Mouse (Mus musculus) midbrain, embryonic 12.5 days (tissue): ENCODE data around the gene Krt79. TPM values are rescaled to one million over a fixed set of nuclear protein-coding genes. Genes with fewer than 3 reads are reported as not detected.

Experiments used
- ATAC-seq: fragments of 200-750 bp; cut with Nextera tagmentation; 2 replicates; pipeline ENCODE4 v1.8.0; 2017; ENCODE audit warnings: low read depth, moderate TSS enrichment, moderate library complexity; ENCODE audit not compliant: low FRiP score
- H3K27ac ChIP-seq: fragments of 300-500 bp; sonication (generic); replicated peaks from 2 replicates; pipeline ENCODE4 v1.5.1; 2016; ENCODE audit warnings: mild to moderate bottlenecking
- H3K27me3 ChIP-seq: fragments of 300-500 bp; sonication (generic); 2 replicates; pipeline ENCODE4 v1.6.1; 2016; ENCODE audit warnings: mild to moderate bottlenecking
- H3K36me3 ChIP-seq: fragments of 300-500 bp; sonication (generic); 2 replicates; pipeline ENCODE4 v1.6.1; 2016
- H3K4me1 ChIP-seq: fragments of 300-500 bp; sonication (generic); 2 replicates; pipeline ENCODE4 v1.6.1; 2016
- H3K4me2 ChIP-seq: fragments of 300-500 bp; sonication (generic); replicated peaks from 2 replicates; pipeline ENCODE4 v1.6.1; 2016; ENCODE audit warnings: mild to moderate bottlenecking, moderate library complexity
- H3K4me3 ChIP-seq: fragments of 300-500 bp; sonication (generic); 2 replicates; pipeline ENCODE4 v1.5.1; 2016; ENCODE audit warnings: mild to moderate bottlenecking
- H3K9ac ChIP-seq: fragments of 300-500 bp; sonication (generic); replicated peaks from 2 replicates; pipeline ENCODE4 v1.6.1; 2016; ENCODE audit warnings: mild to moderate bottlenecking, moderate library complexity
- H3K9me3 ChIP-seq: fragments of 300-500 bp; sonication (generic); 2 replicates; pipeline ENCODE4 v1.6.1; 2016; ENCODE audit warnings: mild to moderate bottlenecking
- WGBS: fragments of 180-500 bp; shearing (Covaris S2); methylation state at CpG from one replicate; pipeline ENCODE4 v1.1.7; 2016; 5-methylcytosine and 5-hydroxymethylcytosine counted together
- polyA plus RNA-seq: library from polyadenylated mRNA; unstranded; fragments of >200 nt; fragmentation: Nextera tagmentation; extraction: Ambion mirVana; gene quantifications from 2 replicates; pipeline ENCODE4 v1.2.1, GENCODE M21; 2016

The Krt79 gene
- polyA plus RNA-seq, 1 experiment from 2014 or later: 0.27 TPM

DNA sequence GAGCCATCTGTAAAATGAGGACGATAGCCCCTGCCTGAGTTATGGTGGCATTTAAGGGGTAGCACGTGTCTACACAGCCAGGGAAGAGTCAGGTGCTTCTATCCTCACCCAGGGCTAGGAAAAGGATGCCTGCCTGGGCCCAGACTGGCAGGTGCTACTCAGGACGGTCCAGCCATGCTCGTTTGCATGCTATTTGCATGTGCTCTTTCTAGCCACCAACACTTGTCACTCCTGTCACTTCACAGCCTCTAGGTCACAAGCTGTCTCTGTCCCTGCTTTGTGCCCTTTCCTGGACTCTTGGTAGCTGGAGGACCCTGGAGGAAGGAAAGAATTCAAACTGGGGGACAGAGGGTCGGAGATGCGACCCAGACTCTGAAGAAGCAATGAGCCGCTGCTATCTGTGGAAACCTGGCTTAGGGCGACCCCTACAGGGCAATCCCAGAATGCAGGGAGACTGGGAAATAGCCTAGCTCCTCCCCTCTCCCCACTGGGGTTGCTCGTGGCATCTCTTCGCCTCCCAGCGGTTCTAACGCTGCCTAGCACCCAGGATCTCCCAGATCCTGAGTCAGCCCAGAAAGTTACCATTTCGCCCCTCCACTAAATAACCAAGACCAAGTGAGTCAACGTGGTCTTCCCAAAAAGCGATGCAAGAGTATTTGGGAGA, 33.4 kb upstream of the Krt79 start:
- peak; percentile 53; the same call in 1 of the 2 replicates for ATAC-seq

GRCm38 (mm10) chr15:101970536-101970935, 30.4 kb upstream of the Krt79 start:
- no peak overlapping the region for H3K4me2 ChIP-seq
- peaks cover 18% of the 10 kb centered on the region for H3K27me3 ChIP-seq
- no peaks in the 10 kb centered on the region for H3K36me3 ChIP-seq
- 1% methylated on average over 3 of the region's 6 CpGs for WGBS
- H3K9ac ChIP-seq: no peak overlapping the region
- H3K4me1 ChIP-seq: peaks cover 6% of the 10 kb centered on the region; the same call in 1 of the 2 replicates
- no peak overlapping the region for H3K27ac ChIP-seq
- no peaks in the 10 kb centered on the region for H3K9me3 ChIP-seq
- ATAC-seq: peak; percentile 39; the same call in 1 of the 2 replicates
- H3K4me3 ChIP-seq: no peak overlapping the region

More for the DNA sequence above, 33.4 kb upstream of the Krt79 start:
- 13% methylated on average over 15 of the region's 15 CpGs for WGBS
- Histone ChIP-seq H3K36me3 (no peaks in the 10 kb centered on the region), H3K9me3 (no peaks in the 10 kb centered on the region), H3K4me2 (peak overlapping the region; percentile 21), H3K4me3 (no peak overlapping the region), H3K27ac (no peak overlapping the region), H3K9ac (0 out of 2 replicates have a peak overlapping the region, but pooled peaks have one; percentile 0), H3K27me3 (peaks cover 23% of the 10 kb centered on the region), H3K4me1 (peaks cover 19% of the 10 kb centered on the region)

GRCm38 (mm10) chr15:101966808-101967207, 26.7 kb upstream of the Krt79 start:
- no peak overlapping the region for H3K4me2 ChIP-seq
- 82% methylated on average over 8 of the region's 8 CpGs for WGBS
- no peak for ATAC-seq

GRCm38 (mm10) chr15:101958891-101959290, 18.8 kb upstream of the Krt79 start:
- H3K4me3 ChIP-seq: no peak overlapping the region
- no peaks in the 10 kb centered on the region for H3K36me3 ChIP-seq
- no peak for ATAC-seq
- no peak overlapping the region for H3K9ac ChIP-seq
- no peak overlapping the region for H3K27ac ChIP-seq
- WGBS: 79% methylated on average over 3 of the region's 3 CpGs
- no peak overlapping the region for H3K4me2 ChIP-seq
- peaks cover 5% of the 10 kb centered on the region; the same call in 1 of the 2 replicates for H3K27me3 ChIP-seq
- H3K9me3 ChIP-seq: no peaks in the 10 kb centered on the region
- no peaks in the 10 kb centered on the region for H3K4me1 ChIP-seq

More at GRCm38 (mm10) chr15:101966808-101967207, 26.7 kb upstream of the Krt79 start:
- Histone ChIP-seq H3K4me1 (0 out of 2 replicates have a peak, but pooled peaks cover 2% of the 10 kb centered on the region), H3K27me3 (peaks cover 14% of the 10 kb centered on the region), H3K27ac (no peak overlapping the region), H3K9ac (no peak overlapping the region), H3K4me3 (no peak overlapping the region), H3K36me3 (no peaks in the 10 kb centered on the region), H3K9me3 (no peaks in the 10 kb centered on the region)

DNA sequence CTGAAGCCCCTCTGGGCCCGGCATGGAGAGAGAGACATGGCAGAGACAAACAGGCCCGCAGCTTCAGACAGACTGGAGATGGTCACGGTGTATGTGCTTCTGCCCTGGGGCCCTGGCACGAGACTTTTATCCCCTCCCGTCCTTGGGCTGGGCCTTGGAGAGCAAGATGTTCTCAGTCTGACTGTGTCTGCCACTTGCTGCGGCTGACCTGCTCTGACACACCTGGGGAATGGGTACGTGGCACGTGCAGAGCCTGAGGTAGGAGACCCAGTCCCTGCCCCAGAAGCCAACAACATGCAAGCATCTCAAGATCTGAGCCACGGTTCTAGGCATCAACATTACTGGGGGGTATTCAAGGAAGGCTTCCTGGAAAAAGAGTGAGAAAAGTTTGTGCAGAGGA, 14.1 kb upstream of the Krt79 start, which contains the start of gene Krt78:
Gene Krt78 (minus strand): TSS at position 101 of the 400 bp plus-strand sequence.
- no peak for ATAC-seq
- Histone ChIP-seq H3K4me1 (no peaks in the 10 kb centered on the region), H3K4me3 (no peak within 1 kb of the TSS), H3K9ac (no peak within 1 kb of the TSS), H3K27me3 (no peaks in the 10 kb centered on the region), H3K4me2 (no peak within 1 kb of the TSS), H3K27ac (no peak within 1 kb of the TSS), H3K36me3 (no peaks in the 10 kb centered on the region), H3K9me3 (no peaks in the 10 kb centered on the region)
- 88% methylated on average over 9 of the region's 9 CpGs for WGBS

GRCm38 (mm10) chr15:101952733-101953474, 12.8 kb upstream of the Krt79 start:
- Histone ChIP-seq H3K9ac (no peak overlapping the region), H3K27me3 (no peaks in the 10 kb centered on the region), H3K4me1 (no peaks in the 10 kb centered on the region), H3K9me3 (no peaks in the 10 kb centered on the region), H3K27ac (no peak overlapping the region), H3K36me3 (no peaks in the 10 kb centered on the region), H3K4me2 (no peak overlapping the region), H3K4me3 (no peak overlapping the region)
- ATAC-seq: no peak
- 85% methylated on average over 7 of the region's 7 CpGs for WGBS

DNA sequence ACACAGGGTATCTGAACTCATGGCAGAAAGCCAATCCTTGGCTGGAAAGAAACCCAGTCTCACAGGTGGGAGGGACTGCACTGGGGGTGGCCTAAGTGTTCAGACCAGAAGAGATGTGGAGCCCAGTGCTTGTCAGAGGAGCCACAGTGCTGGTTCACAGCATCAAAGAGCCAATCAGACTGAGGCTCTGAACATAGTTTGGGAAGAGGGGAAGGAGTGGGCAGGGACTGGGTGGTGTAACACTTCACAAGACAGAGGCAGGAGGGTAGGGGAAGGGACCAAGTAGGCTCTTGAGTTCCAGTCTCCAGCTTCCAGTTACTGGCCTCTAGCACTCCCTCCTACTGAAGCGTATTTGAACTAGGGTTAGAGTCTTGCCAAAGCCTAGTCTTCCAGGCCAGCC, 5.3 kb upstream of the Krt79 start:
- Histone ChIP-seq H3K36me3 (no peaks in the 10 kb centered on the region), H3K27ac (no peak overlapping the region), H3K4me2 (no peak overlapping the region), H3K27me3 (no peaks in the 10 kb centered on the region), H3K4me3 (no peak overlapping the region), H3K4me1 (no peaks in the 10 kb centered on the region), H3K9me3 (no peaks in the 10 kb centered on the region), H3K9ac (no peak overlapping the region)
- 88% methylated on average over 1 of the region's 1 CpGs for WGBS
- no peak for ATAC-seq

- ATAC-seq: no peak
- no peak overlapping the region for H3K4me3 ChIP-seq
- H3K27ac ChIP-seq: no peak overlapping the region
- WGBS: 77% methylated on average over 8 of the region's 8 CpGs
- no peaks in the 10 kb centered on the region for H3K9me3 ChIP-seq
- no peaks in the 10 kb centered on the region for H3K36me3 ChIP-seq
- H3K4me1 ChIP-seq: no peaks in the 10 kb centered on the region
- H3K9ac ChIP-seq: no peak overlapping the region
- H3K4me2 ChIP-seq: no peak overlapping the region
- no peaks in the 10 kb centered on the region for H3K27me3 ChIP-seq
These were observed 1.8 kb upstream of the Krt79 start for GRCm38 (mm10) chr15:101941948-101942347.

GRCm38 (mm10) chr15:101938600-101939308, 1.4 kb downstream of the Krt79 start:
- Histone ChIP-seq H3K36me3 (no peaks in the 10 kb centered on the region), H3K9me3 (no peaks in the 10 kb centered on the region), H3K27ac (no peak overlapping the region), H3K9ac (no peak overlapping the region), H3K4me3 (no peak overlapping the region), H3K4me1 (no peaks in the 10 kb centered on the region), H3K4me2 (no peak overlapping the region), H3K27me3 (no peaks in the 10 kb centered on the region)
- ATAC-seq: no peak
- whole genome bisulfite sequencing: 86% methylated on average over 9 of the region's 9 CpGs

DNA sequence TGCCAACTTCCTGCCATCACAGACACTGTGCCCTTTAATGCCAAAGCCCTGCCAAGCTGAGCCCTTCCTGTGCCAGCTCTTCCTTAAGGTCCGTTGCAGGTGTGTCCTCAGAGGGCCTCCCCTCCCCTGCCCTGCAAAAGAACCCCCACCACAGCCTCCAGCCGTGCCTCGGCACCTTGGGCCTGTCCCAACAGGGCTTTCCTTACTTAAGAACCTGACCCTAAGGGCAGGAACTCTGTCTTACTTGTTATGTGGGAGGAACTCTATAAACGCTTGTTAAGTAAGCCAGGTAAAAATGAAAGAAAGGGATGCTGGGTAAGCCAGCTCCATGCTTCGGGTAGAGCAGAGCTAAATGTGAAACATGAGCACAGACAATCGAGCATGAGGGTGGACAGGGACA, 7.1 kb downstream of the Krt79 start:
- no peak overlapping the region for H3K9ac ChIP-seq
- H3K9me3 ChIP-seq: no peaks in the 10 kb centered on the region
- H3K36me3 ChIP-seq: no peaks in the 10 kb centered on the region
- H3K4me2 ChIP-seq: no peak overlapping the region
- ATAC-seq: no peak
- no peak overlapping the region for H3K4me3 ChIP-seq
- H3K4me1 ChIP-seq: peaks cover 12% of the 10 kb centered on the region
- H3K27ac ChIP-seq: no peak overlapping the region
- peaks cover 27% of the 10 kb centered on the region for H3K27me3 ChIP-seq
- 80% methylated on average over 6 of the region's 6 CpGs for WGBS

DNA sequence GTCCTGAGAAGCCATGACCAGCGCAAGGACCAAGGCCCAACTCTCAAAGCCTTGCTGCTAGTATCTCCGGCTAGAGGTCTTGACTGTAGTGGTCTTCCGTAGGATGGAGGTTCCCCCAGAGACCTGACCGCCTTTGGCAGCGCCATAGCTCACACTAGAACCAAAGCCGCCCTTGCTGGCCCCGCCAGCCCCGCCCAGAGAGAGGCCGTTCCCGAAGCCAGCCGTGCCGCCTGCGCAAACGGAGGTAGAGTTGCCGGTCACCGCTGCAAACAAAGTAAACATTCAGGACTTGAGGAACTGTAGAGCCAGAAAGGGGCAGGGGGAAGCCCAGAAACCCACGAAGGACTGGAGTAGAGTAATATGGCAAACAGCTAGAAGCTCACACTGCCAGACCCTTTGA, 10.5 kb downstream of the Krt79 start:
- peaks cover 12% of the 10 kb centered on the region for H3K4me1 ChIP-seq
- no peaks in the 10 kb centered on the region for H3K36me3 ChIP-seq
- WGBS: 4% methylated on average over 17 of the region's 17 CpGs
- ATAC-seq: no peak
- H3K27me3 ChIP-seq: peaks cover 27% of the 10 kb centered on the region
- H3K9ac ChIP-seq: no peak overlapping the region
- H3K4me2 ChIP-seq: peak overlapping the region; percentile 51
- H3K9me3 ChIP-seq: no peaks in the 10 kb centered on the region
- no peak overlapping the region for H3K27ac ChIP-seq
- H3K4me3 ChIP-seq: peak overlapping the region; percentile 25

GRCm38 (mm10) chr15:101929087-101929486, 11.0 kb downstream of the Krt79 start:
- H3K27ac ChIP-seq: no peak overlapping the region
- H3K4me1 ChIP-seq: peaks cover 12% of the 10 kb centered on the region
- 0 out of 2 replicates have a peak overlapping the region, but pooled peaks have one; percentile 51 for H3K4me2 ChIP-seq
- no peaks in the 10 kb centered on the region for H3K36me3 ChIP-seq
- no peaks in the 10 kb centered on the region for H3K9me3 ChIP-seq
- H3K9ac ChIP-seq: no peak overlapping the region
- WGBS: 20% methylated on average over 9 of the region's 9 CpGs
- no peak overlapping the region for H3K4me3 ChIP-seq
- ATAC-seq: no peak
- peaks cover 27% of the 10 kb centered on the region for H3K27me3 ChIP-seq
